Mouse (Mus musculus): ENCODE data around the gene Gm3250.
"Not testable (repeated sequence)": the region's sequence is repeated elsewhere in the genome, so short reads cannot be mapped to it uniquely, and the experiment has no call there.

The Gm3250 gene

GRCm38 (mm10) chr10:77782442-77782841, at the start of gene Gm3250:
Gene Gm3250 (minus strand): TSS chr10:77782542.
- DNase-seq (ENCODE audit: low read depth), result not testable (repeated sequence)

- no peak for DNase-seq (ENCODE audit: low read depth)
Observed at GRCm38 (mm10) chr10:77826951-77827350, 44.6 kb upstream of the Gm3250 start, which contains the start of gene Krtap10-4. Gene Krtap10-4 (minus strand): TSS chr10:77827095.

GRCm38 (mm10) chr10:77819203-77819602, 36.9 kb upstream of the Gm3250 start:
- no peak for DNase-seq (ENCODE audit: low read depth)

GRCm38 (mm10) chr10:77818523-77818922, 36.2 kb upstream of the Gm3250 start:
- no peak for DNase-seq (ENCODE audit: low read depth)

GRCm38 (mm10) chr10:77815514-77815913, 33.2 kb upstream of the Gm3250 start:
- peak; percentile 53 for DNase-seq (ENCODE audit: low read depth)

- DNase-seq (ENCODE audit: low read depth), result no peak
Observed at GRCm38 (mm10) chr10:77814382-77814781, 32.0 kb upstream of the Gm3250 start, which contains the start of gene Gm2696. Gene Gm2696 (plus strand): TSS chr10:77814682.

- no peak for DNase-seq (ENCODE audit: low read depth)
Observed at GRCm38 (mm10) chr10:77811743-77812142, 29.4 kb upstream of the Gm3250 start, which contains the start of gene Gm9507. Gene Gm9507 (minus strand): TSS chr10:77811843.

GRCm38 (mm10) chr10:77804095-77804494, 21.8 kb upstream of the Gm3250 start:
- DNase-seq (ENCODE audit: low read depth), result no peak

GRCm38 (mm10) chr10:77798921-77799508, 16.7 kb upstream of the Gm3250 start, which contains the start of gene Gm19668:
Gene Gm19668 (minus strand): TSS chr10:77799133.
- DNase-seq (ENCODE audit: low read depth), result no peak

GRCm38 (mm10) chr10:77798164-77798920, 16.0 kb upstream of the Gm3250 start:
- not testable (repeated sequence) for DNase-seq (ENCODE audit: low read depth)

GRCm38 (mm10) chr10:77797677-77798076, 15.3 kb upstream of the Gm3250 start:
- DNase-seq (ENCODE audit: low read depth), result no peak

GRCm38 (mm10) chr10:77794976-77795375, 12.6 kb upstream of the Gm3250 start, which contains the start of gene Gm9639:
Gene Gm9639 (minus strand): TSS chr10:77795076.
- no peak for DNase-seq (ENCODE audit: low read depth)

- no peak for DNase-seq (ENCODE audit: low read depth)
Observed at GRCm38 (mm10) chr10:77788621-77789020, 6.3 kb upstream of the Gm3250 start.

GRCm38 (mm10) chr10:77787876-77788275, 5.5 kb upstream of the Gm3250 start, which contains the start of gene Gm7137:
Gene Gm7137 (minus strand): TSS chr10:77788200.
- not testable (repeated sequence) for DNase-seq (ENCODE audit: low read depth)

- DNase-seq (ENCODE audit: low read depth), result not testable (repeated sequence)
Observed at GRCm38 (mm10) chr10:77783396-77783795, 1.1 kb upstream of the Gm3250 start.

- DNase-seq (ENCODE audit: low read depth), result not testable (repeated sequence)
Observed at GRCm38 (mm10) chr10:77776844-77777243, 5.5 kb downstream of the Gm3250 start, which contains the start of gene Gm7138. Gene Gm7138 (minus strand): TSS chr10:77776944.

- not testable (repeated sequence) for DNase-seq (ENCODE audit: low read depth)
Observed at GRCm38 (mm10) chr10:77772142-77772541, 10.2 kb downstream of the Gm3250 start.

- DNase-seq (ENCODE audit: low read depth), result not testable (repeated sequence)
Observed at GRCm38 (mm10) chr10:77771225-77771624, 11.1 kb downstream of the Gm3250 start, which contains the start of gene Gm3238. Gene Gm3238 (minus strand): TSS chr10:77771325.

GRCm38 (mm10) chr10:77769727-77770126, 12.6 kb downstream of the Gm3250 start:
- no peak for DNase-seq (ENCODE audit: low read depth)

- DNase-seq (ENCODE audit: low read depth), result not testable (repeated sequence)
Observed at GRCm38 (mm10) chr10:77759582-77759981, 22.8 kb downstream of the Gm3250 start, which contains the start of gene Gm3233. Gene Gm3233 (minus strand): TSS chr10:77759682.

GRCm38 (mm10) chr10:77753448-77753847, 28.9 kb downstream of the Gm3250 start:
- peak; percentile 22 for DNase-seq (ENCODE audit: low read depth)

GRCm38 (mm10) chr10:77752312-77752711, 30.0 kb downstream of the Gm3250 start:
- not testable (repeated sequence) for DNase-seq (ENCODE audit: low read depth)

GRCm38 (mm10) chr10:77751254-77751653, 31.1 kb downstream of the Gm3250 start, which contains the start of gene Gm9736:
Gene Gm9736 (minus strand): TSS chr10:77751354.
- not testable (repeated sequence) for DNase-seq (ENCODE audit: low read depth)
